Mouse (Mus musculus): ENCODE results near the gene Notch2. TPM values are rescaled to one million over a fixed set of nuclear protein-coding genes. Genes with fewer than 3 reads are reported as not detected.
"Not testable (repeated sequence)": the region's sequence is repeated elsewhere in the genome, so short reads cannot be mapped to it uniquely, and the experiment has no call there.

The Notch2 gene
- polyA plus RNA-seq, 1 experiment from 2014 or later, result 9.0 TPM

- no peak for ATAC-seq (replicated peaks)
- Histone ChIP-seq H3K4me1 (peaks cover 20% of the 10 kb centered on the region), H3K4me2 (no peak overlapping the region), H3K4me3 (no peak overlapping the region), H3K36me3 (replicated peaks) (no peaks in the 10 kb centered on the region), H3K27me3 (replicated peaks) (no peaks in the 10 kb centered on the region), H3K27ac (no peak overlapping the region), H3K9me3 (no peaks in the 10 kb centered on the region), H3K9ac (no peak overlapping the region)
- 80% methylated on average over 1 of the region's 1 CpGs for WGBS
Measured at GRCm38 (mm10) chr3:98049671-98050070, 36.3 kb downstream of the Notch2 start.

GRCm38 (mm10) chr3:98050086-98050485, 36.8 kb downstream of the Notch2 start:
- H3K4me1 ChIP-seq, result peaks cover 24% of the 10 kb centered on the region
- not testable (repeated sequence) for H3K4me3 ChIP-seq; H3K4me2 ChIP-seq; H3K27ac ChIP-seq; H3K9ac ChIP-seq; H3K36me3 ChIP-seq (replicated peaks); H3K9me3 ChIP-seq; ATAC-seq (replicated peaks); H3K27me3 ChIP-seq (replicated peaks)
- WGBS, result 87% methylated on average over 7 of the region's 7 CpGs

DNA sequence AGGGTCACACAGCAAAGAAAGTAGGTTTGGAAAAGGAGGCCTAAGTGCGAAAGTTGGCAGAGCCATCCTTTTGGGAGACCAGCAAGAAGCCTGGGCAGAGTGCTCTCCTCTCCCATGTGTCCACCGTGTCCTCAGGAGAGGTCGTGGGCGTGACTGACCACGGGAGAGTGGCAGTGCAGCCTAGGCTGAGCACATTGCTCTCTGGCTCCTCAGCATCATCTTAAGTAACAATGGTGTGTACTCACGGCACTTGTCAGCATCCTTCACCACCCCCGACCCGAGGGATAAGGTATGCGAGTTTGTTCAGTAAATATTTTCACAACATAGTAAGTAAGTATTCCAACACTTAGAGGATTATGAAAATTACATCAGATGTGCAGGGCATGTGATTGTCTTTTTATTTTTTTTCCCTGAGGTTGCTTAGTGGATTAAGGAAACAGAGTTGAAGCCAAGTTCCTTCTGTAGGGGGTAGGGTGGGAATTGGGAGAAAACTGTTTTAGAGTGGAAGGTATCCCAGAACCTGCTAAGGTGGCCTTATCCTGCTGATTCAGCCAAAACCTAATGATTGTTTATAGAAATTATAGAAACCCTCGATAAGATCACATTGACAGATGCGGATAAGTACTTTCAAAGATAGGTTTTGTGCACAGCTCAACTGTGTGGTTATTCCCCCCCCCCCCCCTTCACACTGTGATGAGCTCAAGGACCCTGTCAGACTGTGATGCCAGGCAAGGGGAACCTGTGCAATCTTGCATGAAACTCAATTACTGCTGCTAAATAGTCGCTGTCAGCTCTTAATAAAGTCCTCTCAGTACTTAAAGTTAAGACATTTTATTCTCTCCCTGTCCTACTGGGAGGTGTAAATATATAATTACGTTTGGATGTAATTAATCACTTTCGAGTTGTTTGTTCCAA, 37.4 kb downstream of the Notch2 start:
- Histone ChIP-seq H3K27me3 (replicated peaks) (no peaks in the 10 kb centered on the region), H3K36me3 (replicated peaks) (no peaks in the 10 kb centered on the region), H3K9me3 (no peaks in the 10 kb centered on the region), H3K27ac (no peak overlapping the region), H3K4me1 (peaks cover 25% of the 10 kb centered on the region), H3K9ac (no peak overlapping the region), H3K4me3 (no peak overlapping the region), H3K4me2 (no peak overlapping the region)
- WGBS, result 35% methylated on average over 14 of the region's 14 CpGs
- ATAC-seq (replicated peaks), result no peak

GRCm38 (mm10) chr3:98051407-98051968, 38.2 kb downstream of the Notch2 start:
- 26% methylated on average over 16 of the region's 16 CpGs for WGBS
- Histone ChIP-seq H3K36me3 (replicated peaks) (no peaks in the 10 kb centered on the region), H3K27ac (no peak overlapping the region), H3K4me3 (no peak overlapping the region), H3K27me3 (replicated peaks) (no peaks in the 10 kb centered on the region), H3K9ac (no peak overlapping the region), H3K9me3 (no peaks in the 10 kb centered on the region), H3K4me2 (no peak overlapping the region), H3K4me1 (peaks cover 22% of the 10 kb centered on the region)
- 0 out of 2 replicates have a peak, but pooled peaks have one; percentile 10 for ATAC-seq (replicated peaks)

DNA sequence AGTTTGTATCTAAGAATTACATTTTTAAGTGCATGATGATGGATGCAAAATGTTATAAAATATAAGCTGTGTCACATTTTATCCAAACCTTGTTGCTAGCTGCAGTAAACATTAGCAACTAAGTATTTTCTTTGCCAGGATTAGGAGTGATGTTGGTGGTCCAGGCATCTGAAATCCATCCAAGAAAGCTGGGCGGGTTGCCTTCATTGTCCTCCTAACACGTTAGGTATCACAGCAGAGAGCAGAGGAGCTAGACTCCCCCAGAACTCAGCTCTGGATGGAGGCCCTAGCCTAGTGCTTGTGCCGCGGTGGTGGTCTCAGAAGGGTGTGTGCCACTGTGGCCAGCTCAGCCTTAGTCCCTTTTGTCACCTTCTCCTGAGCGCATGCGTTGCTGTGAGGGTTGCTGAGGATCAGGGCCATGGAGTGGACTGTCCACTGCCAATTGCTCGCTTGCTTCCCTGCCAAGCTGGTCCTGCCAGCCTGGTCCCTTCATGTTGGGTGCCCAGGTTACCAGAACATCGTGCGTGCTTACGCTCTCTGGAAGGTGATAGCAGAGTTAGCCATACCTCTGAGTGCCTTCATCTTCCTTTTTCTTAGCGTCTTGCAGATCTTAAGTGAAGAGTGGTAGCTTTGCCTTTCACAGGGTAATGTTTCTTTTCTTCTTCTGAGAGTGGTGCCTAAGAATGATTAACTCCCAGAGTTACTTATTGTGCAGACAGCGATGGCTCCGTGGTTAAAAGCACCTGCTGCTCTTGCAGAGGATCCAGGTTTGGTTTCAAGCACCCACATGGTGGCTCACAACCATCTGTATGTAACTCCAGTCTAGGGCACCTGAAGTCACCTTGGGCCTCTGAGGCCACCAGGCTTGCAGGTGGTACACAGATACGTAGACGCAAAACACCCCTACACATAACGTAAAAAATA, 39.4 kb downstream of the Notch2 start:
- no peak for ATAC-seq (replicated peaks)
- H3K9me3 ChIP-seq, result no peaks in the 10 kb centered on the region
- no peak overlapping the region for H3K27ac ChIP-seq
- H3K9ac ChIP-seq, result no peak overlapping the region
- peaks cover 21% of the 10 kb centered on the region for H3K4me1 ChIP-seq
- WGBS, result 78% methylated on average over 16 of the region's 16 CpGs
- H3K4me3 ChIP-seq, result no peak overlapping the region
- no peak overlapping the region for H3K4me2 ChIP-seq
- no peaks in the 10 kb centered on the region for H3K36me3 ChIP-seq (replicated peaks)
- no peaks in the 10 kb centered on the region for H3K27me3 ChIP-seq (replicated peaks)

DNA sequence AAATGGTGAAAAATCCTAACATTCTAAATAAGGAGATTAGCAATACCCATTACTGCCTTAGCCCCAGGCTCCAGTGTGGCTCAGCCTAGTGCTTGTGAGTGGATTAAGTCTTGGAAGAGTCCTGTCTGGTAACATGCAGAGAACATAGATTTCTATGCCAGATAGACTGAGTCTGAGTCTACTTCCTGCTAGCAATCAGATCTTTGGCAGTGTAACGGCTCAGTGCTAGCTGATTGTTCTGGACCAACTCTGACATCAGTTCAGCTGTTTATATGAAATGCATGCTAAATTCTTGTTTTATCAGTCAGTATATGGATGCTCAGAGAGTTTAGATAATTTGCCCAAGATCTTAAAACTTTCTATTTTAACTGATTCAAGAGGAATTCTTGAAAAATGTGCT, 40.5 kb downstream of the Notch2 start:
- Histone ChIP-seq H3K36me3 (replicated peaks) (no peaks in the 10 kb centered on the region), H3K27ac (no peak overlapping the region), H3K4me3 (no peak overlapping the region), H3K27me3 (replicated peaks) (no peaks in the 10 kb centered on the region), H3K9me3 (no peaks in the 10 kb centered on the region), H3K4me2 (no peak overlapping the region), H3K4me1 (peaks cover 21% of the 10 kb centered on the region), H3K9ac (no peak overlapping the region)
- WGBS, result 73% methylated on average over 1 of the region's 1 CpGs
- no peak for ATAC-seq (replicated peaks)

- H3K4me1 ChIP-seq, result peaks cover 18% of the 10 kb centered on the region
- 85% methylated on average over 8 of the region's 8 CpGs for WGBS
Measured at GRCm38 (mm10) chr3:98054334-98055007, 41.1 kb downstream of the Notch2 start.

DNA sequence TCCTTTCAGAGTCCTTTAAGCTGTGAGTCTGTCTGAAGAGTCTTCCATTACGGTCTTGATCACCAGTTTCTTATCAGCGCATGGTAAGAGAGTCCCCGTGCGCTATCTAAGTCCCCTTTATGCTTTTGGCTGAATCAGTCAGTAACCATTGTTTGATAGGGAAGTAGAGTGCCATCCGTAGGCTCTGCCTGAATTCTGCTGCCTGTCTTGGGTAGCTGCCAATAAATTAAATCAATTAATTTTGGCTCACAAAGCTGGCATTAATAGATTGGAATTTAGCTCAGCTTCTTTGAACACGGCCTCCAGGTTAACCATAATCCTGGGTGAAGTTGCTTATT, 41.6 kb downstream of the Notch2 start:
- no peak overlapping the region for H3K27ac ChIP-seq

More at GRCm38 (mm10) chr3:98054334-98055007, 41.1 kb downstream of the Notch2 start:
- no peak overlapping the region for H3K4me2 ChIP-seq
- H3K9ac ChIP-seq, result no peak overlapping the region
- H3K36me3 ChIP-seq (replicated peaks), result no peaks in the 10 kb centered on the region
- no peak overlapping the region for H3K27ac ChIP-seq
- H3K9me3 ChIP-seq, result no peaks in the 10 kb centered on the region
- no peaks in the 10 kb centered on the region for H3K27me3 ChIP-seq (replicated peaks)
- no peak overlapping the region for H3K4me3 ChIP-seq
- no peak for ATAC-seq (replicated peaks)

DNA sequence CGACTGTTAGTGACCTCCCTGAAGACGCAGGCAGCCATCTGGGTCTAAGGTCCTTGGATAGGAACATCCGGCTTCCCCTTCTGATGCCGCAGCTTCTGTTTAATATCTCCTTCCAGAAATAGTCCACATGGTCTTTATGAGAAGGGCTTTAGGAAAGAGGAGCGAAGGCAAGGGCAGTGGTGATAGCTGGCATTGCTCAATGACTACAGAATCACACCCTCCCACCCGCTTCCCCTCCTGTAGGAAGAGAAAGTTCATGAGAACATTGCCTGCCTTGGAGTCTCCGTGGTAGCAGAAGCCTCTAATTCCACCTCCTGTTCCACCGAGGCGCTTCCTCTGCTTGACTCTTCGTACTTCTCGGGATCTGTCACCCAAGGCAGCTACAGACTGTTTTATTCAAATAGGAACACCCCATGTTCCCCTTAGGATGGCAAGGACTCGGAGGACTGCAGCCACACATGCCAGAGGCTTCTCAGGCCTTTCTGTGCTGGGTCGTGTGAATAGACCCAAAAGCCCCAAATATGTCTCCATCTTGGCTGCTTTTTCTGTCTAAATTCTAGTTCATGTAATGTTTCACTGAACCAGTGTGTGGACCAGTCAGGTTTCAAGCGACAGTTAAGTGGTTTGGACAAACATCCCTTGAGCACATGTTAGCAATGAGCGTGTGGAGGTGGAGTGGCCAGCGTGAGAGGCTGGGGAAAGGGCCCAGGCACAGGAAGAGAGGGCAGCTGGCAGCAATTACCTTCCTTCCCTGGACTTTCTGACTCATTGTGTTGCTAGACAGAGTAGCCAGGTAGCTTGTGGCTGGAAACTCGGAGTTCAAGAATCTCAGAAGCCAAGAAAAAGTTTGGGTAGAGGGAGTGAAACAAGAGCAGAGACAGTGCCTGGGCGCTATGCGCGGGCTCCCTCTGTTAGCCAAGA, 42.7 kb downstream of the Notch2 start:
- H3K36me3 ChIP-seq (replicated peaks), result no peaks in the 10 kb centered on the region
- no peak overlapping the region for H3K4me3 ChIP-seq
- no peaks in the 10 kb centered on the region for H3K9me3 ChIP-seq
- no peaks in the 10 kb centered on the region for H3K27me3 ChIP-seq (replicated peaks)
- H3K27ac ChIP-seq, result no peak overlapping the region
- no peak overlapping the region for H3K9ac ChIP-seq
- WGBS, result 92% methylated on average over 20 of the region's 20 CpGs
- H3K4me2 ChIP-seq, result no peak overlapping the region
- peaks cover 17% of the 10 kb centered on the region for H3K4me1 ChIP-seq
- ATAC-seq (replicated peaks), result no peak

More for the DNA sequence above, 41.6 kb downstream of the Notch2 start:
- H3K9me3 ChIP-seq, result no peaks in the 10 kb centered on the region
- no peak overlapping the region for H3K4me3 ChIP-seq
- H3K4me1 ChIP-seq, result peaks cover 17% of the 10 kb centered on the region
- no peaks in the 10 kb centered on the region for H3K36me3 ChIP-seq (replicated peaks)
- no peak for ATAC-seq (replicated peaks)
- H3K9ac ChIP-seq, result no peak overlapping the region
- H3K4me2 ChIP-seq, result no peak overlapping the region
- H3K27me3 ChIP-seq (replicated peaks), result no peaks in the 10 kb centered on the region
- 54% methylated on average over 6 of the region's 6 CpGs for WGBS

DNA sequence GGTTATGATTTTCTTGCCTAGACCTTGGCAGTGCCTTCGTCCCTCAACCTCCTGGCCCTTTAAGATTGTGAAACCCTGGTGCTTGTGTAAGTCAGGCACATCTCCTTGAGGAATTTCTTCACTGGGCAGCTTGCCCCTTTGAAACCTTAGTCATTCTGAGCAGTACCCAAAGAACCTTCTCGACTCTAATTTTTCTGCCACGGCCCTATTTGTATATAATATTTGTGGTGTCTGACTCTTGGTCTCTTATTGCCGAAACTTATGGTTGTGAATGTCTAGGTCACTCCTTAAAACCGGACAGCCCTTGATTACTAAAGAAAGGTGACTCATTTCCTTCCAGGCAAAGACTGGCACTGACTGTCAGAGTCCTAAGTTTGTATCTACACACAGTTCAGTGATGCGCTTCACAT, 43.6 kb downstream of the Notch2 start:
- H3K4me1 ChIP-seq, result peaks cover 19% of the 10 kb centered on the region
- 92% methylated on average over 6 of the region's 6 CpGs for WGBS
- no peak overlapping the region for H3K9ac ChIP-seq
- no peak for ATAC-seq (replicated peaks)
- no peaks in the 10 kb centered on the region for H3K27me3 ChIP-seq (replicated peaks)
- no peaks in the 10 kb centered on the region for H3K9me3 ChIP-seq
- no peaks in the 10 kb centered on the region for H3K36me3 ChIP-seq (replicated peaks)
- no peak overlapping the region for H3K27ac ChIP-seq
- no peak overlapping the region for H3K4me3 ChIP-seq
- H3K4me2 ChIP-seq, result no peak overlapping the region

DNA sequence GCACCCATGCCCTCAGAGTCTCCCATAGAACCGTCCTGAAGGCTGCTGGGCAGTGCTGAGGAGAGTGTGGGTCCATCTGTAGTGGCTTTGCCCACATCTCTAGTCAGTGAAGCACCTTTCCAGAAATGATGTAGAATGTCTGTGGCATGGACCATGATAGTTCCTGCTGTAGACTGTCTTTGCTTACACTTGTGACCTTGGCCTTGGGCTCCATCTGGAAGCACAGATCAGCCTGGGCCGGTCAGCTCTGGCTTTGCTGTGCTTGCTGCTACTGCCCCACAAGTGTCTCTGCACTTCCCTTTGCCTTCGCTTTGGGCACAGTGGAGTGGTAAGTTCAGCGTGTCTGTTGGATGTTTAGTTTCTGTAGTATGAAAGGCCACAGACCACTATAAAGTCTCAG, 45.7 kb downstream of the Notch2 start:
- Histone ChIP-seq H3K9ac (no peak overlapping the region), H3K4me2 (no peak overlapping the region), H3K4me1 (peaks cover 40% of the 10 kb centered on the region), H3K4me3 (no peak overlapping the region), H3K27ac (no peak overlapping the region), H3K36me3 (replicated peaks) (no peaks in the 10 kb centered on the region), H3K9me3 (no peaks in the 10 kb centered on the region), H3K27me3 (replicated peaks) (no peaks in the 10 kb centered on the region)
- 83% methylated on average over 4 of the region's 4 CpGs for WGBS
- ATAC-seq (replicated peaks), result no peak
